Mouse (Mus musculus): ENCODE measurements around the gene Tkt. TPM values are rescaled to one million over a fixed set of nuclear protein-coding genes. Genes with fewer than 3 reads are reported as not detected.

Tkt gene
- polyA plus RNA-seq, 1 experiment from 2014 or later: 274 TPM

DNA sequence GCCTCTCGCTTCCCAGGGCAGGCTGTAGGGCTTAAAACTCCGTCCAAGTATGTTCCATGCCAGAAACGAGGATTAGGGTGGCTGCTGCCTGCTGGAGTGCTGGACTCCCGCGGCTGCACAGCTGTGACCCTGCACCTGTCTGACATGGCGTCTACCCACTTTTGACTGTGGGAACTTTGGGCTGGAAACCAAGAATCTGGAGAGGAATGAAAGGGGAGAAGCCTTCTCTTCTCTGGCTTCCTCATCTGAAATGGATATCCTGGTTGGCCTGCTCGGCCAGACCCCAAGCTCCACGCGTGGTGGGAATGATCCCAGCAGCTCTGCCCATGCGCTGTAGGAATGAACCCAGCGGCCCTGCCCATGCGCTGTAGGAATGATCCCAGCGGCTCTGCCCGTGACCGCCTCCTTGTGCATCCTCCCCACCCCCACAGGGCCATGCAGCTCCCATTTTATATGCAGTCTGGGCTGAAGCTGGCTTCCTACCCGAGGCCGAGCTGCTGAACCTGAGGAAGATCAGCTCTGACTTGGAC, 11.2 kb downstream of the Tkt start:
- peaks cover 68% of the 10 kb centered on the region for H3K36me3 ChIP-seq (replicated peaks)
- no peak overlapping the region for H3K9ac ChIP-seq
- H3K4me2 ChIP-seq: no peak overlapping the region
- no peak overlapping the region for H3K4me3 ChIP-seq (replicated peaks)
- peaks cover 12% of the 10 kb centered on the region for H3K4me1 ChIP-seq
- no peak for ATAC-seq (ENCODE audit: low FRiP score)
- no peaks in the 10 kb centered on the region for H3K27me3 ChIP-seq
- 88% methylated on average over 17 of the region's 17 CpGs for WGBS
- no peak overlapping the region for H3K27ac ChIP-seq
- H3K9me3 ChIP-seq: no peaks in the 10 kb centered on the region

DNA sequence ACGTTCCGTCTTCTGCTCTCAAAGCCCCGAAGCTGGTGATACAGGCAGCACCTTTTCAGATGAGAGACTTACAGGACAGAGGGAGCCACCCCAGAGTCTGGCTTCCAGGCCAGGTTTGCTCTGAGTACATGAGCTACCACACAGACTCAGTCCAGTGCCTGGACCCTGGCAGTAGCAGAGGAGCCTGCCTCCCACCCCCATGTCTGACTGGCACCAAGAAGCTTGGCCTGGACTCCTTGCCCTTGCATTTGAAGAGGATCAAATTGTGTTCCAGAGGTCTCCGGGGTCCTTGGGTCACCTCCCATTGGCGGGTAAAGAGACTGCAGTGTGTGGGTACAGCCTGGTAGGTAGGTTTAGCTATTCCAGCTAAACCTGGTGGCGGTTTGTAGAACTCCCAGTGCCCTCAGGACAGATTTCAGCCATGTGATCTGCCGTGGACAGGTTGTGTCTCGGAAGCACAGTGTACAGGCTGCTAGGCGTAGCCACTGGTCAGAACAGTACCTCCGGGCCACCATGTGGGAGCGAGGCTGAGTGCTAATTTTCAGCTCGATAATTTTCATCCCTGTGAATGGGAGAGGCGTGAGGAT, 12.7 kb downstream of the Tkt start:
- H3K36me3 ChIP-seq (replicated peaks): peaks cover 73% of the 10 kb centered on the region
- no peak overlapping the region for H3K9ac ChIP-seq
- peak overlapping the region; percentile 73 for H3K27ac ChIP-seq
- H3K9me3 ChIP-seq: no peaks in the 10 kb centered on the region
- 0 out of 2 replicates have a peak, but pooled peaks have one; percentile 24 for ATAC-seq (ENCODE audit: low FRiP score)
- WGBS: 94% methylated on average over 13 of the region's 13 CpGs
- no peak overlapping the region for H3K4me3 ChIP-seq (replicated peaks)
- peaks cover 12% of the 10 kb centered on the region for H3K4me1 ChIP-seq
- H3K27me3 ChIP-seq: no peaks in the 10 kb centered on the region
- no peak overlapping the region for H3K4me2 ChIP-seq

DNA sequence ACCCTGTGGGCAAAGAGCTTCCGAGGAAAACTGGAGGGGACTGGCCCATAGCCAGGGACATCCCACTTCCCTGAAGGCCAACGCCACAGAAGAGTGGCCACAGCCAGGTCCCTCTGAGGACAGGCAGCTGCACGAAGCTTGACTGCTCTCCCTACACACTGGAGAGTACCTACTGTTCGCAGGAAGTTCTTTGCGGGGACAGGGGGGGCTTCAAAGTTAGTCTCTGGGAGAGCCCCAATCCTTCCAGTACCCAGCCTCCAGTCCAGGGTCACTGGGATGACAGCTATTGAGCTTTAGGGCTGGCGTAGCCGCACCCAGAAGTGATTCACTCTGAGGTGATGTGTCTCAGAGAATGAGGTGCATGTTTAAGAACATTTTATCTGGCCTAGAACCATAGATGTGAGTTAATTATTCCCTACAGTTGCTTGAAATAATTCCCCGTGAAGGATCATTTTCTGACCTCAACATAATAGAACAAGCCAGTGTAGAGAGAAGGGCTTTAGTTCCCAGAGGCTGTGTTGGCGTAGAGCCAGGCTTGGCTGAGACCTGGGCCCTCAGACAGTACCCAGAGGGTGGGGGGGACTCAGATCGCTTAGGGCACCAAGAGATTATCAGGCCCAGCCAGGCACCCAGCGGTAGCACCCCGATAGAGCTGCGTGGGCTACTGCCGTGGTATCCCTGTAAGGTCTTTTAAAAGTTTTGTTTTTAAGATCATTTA, 13.5 kb downstream of the Tkt start:
- H3K9ac ChIP-seq: 0 out of 2 replicates have a peak overlapping the region, but pooled peaks have one; percentile 25
- peak; percentile 33; the same call in 1 of the 2 replicates for ATAC-seq (ENCODE audit: low FRiP score)
- H3K27ac ChIP-seq: peak overlapping the region; percentile 73
- H3K4me2 ChIP-seq: no peak overlapping the region
- H3K4me3 ChIP-seq (replicated peaks): no peak overlapping the region
- H3K27me3 ChIP-seq: no peaks in the 10 kb centered on the region
- peaks cover 74% of the 10 kb centered on the region for H3K36me3 ChIP-seq (replicated peaks)
- H3K4me1 ChIP-seq: peaks cover 12% of the 10 kb centered on the region
- 73% methylated on average over 14 of the region's 14 CpGs for WGBS
- H3K9me3 ChIP-seq: no peaks in the 10 kb centered on the region

DNA sequence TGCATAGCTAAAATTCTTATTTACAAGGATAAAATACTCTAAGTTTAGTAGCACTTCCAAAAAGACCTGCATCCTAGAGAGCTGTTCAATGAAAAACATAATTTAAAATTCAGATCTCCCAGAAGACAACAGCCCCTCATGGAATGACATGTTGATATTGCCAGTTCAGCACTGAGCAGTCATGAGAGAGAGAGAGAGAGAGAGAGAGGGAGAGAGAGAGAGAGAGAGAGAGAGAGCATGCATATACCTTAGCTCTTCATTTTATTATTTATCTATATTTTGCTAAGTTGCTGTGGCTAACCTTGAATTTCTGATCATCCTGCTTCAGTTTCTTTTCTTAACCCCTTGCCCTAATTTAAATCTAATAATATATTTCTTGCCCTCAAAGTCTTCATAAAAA, 14.2 kb downstream of the Tkt start:
- no peaks in the 10 kb centered on the region for H3K27me3 ChIP-seq
- H3K4me2 ChIP-seq: no peak overlapping the region
- H3K27ac ChIP-seq: no peak overlapping the region
- no peak overlapping the region for H3K4me3 ChIP-seq (replicated peaks)
- H3K9ac ChIP-seq: no peak overlapping the region
- H3K9me3 ChIP-seq: no peaks in the 10 kb centered on the region
- H3K4me1 ChIP-seq: peaks cover 12% of the 10 kb centered on the region
- ATAC-seq (ENCODE audit: low FRiP score): no peak
- peaks cover 79% of the 10 kb centered on the region for H3K36me3 ChIP-seq (replicated peaks)

DNA sequence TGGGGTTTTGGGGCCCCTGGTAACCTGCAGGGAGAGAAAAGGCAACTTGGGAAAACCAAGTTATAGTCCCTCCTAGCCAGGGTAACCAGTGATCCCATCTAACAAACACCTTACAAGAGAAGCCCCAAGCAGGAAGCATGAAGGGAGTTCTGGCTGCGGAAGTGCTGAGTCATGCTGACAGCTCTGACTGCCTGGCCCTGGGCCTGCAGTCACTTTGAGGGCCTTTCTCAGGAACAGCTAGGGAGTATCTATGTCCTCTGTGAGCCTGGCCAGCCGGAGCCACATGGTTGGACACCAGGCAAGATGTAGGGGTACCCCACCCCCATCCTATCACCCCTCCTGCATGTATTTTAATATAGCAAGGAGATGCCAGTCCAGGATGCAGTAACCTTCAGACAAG, 16.3 kb downstream of the Tkt start:
- Histone ChIP-seq H3K36me3 (replicated peaks) (peaks cover 80% of the 10 kb centered on the region), H3K9me3 (no peaks in the 10 kb centered on the region), H3K27me3 (no peaks in the 10 kb centered on the region), H3K9ac (no peak overlapping the region), H3K4me1 (peaks cover 12% of the 10 kb centered on the region), H3K4me3 (replicated peaks) (no peak overlapping the region), H3K27ac (no peak overlapping the region), H3K4me2 (no peak overlapping the region)
- no peak for ATAC-seq (ENCODE audit: low FRiP score)
- 100% methylated on average over 2 of the region's 2 CpGs for WGBS

DNA sequence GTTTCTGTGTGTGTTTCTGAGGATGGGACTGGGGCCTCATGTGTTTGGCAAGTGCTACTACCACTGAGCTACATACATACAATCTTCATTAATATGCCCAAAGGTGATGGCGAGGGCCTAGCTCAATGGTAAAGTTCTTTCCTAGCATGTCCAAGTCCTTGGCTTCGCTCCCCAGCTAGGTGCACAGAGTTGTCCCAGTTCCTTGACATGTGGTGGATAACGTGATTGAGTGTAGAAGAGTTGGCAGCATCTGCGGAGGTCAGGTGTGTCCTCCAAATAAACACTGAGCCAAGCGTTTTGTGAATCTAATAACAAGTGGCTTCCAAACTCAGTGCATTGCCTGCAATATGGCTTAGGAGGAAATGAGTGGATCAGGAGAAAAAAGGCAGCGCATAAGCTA, 18.2 kb downstream of the Tkt start:
- 94% methylated on average over 6 of the region's 6 CpGs for WGBS
- peaks cover 6% of the 10 kb centered on the region for H3K4me1 ChIP-seq
- no peak overlapping the region for H3K4me2 ChIP-seq
- peaks cover 79% of the 10 kb centered on the region for H3K36me3 ChIP-seq (replicated peaks)
- no peak for ATAC-seq (ENCODE audit: low FRiP score)
- no peak overlapping the region for H3K27ac ChIP-seq
- no peak overlapping the region for H3K9ac ChIP-seq
- no peaks in the 10 kb centered on the region for H3K27me3 ChIP-seq
- no peak overlapping the region for H3K4me3 ChIP-seq (replicated peaks)
- no peaks in the 10 kb centered on the region for H3K9me3 ChIP-seq

DNA sequence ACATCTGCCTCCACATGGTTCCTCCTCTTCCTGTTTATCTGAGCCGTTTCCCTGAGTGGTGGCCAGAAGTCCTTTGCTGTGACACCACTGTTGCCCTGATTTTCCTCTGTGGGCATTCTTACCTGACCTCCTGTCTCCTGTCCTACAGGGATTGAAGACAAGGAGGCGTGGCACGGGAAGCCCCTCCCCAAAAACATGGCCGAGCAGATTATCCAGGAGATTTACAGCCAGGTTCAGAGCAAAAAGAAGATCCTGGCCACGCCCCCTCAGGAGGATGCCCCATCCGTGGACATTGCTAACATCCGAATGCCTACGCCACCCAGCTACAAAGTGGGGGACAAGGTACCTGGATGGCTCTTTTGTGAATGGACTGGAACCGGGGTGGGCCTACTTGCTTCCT, 19.9 kb downstream of the Tkt start:
- H3K9ac ChIP-seq: no peak overlapping the region
- peaks cover 89% of the 10 kb centered on the region for H3K36me3 ChIP-seq (replicated peaks)
- no peak overlapping the region for H3K4me3 ChIP-seq (replicated peaks)
- no peak overlapping the region for H3K27ac ChIP-seq
- WGBS: 89% methylated on average over 9 of the region's 9 CpGs
- no peak overlapping the region for H3K4me2 ChIP-seq
- no peaks in the 10 kb centered on the region for H3K27me3 ChIP-seq
- no peaks in the 10 kb centered on the region for H3K9me3 ChIP-seq
- ATAC-seq (ENCODE audit: low FRiP score): no peak
- H3K4me1 ChIP-seq: no peaks in the 10 kb centered on the region

DNA sequence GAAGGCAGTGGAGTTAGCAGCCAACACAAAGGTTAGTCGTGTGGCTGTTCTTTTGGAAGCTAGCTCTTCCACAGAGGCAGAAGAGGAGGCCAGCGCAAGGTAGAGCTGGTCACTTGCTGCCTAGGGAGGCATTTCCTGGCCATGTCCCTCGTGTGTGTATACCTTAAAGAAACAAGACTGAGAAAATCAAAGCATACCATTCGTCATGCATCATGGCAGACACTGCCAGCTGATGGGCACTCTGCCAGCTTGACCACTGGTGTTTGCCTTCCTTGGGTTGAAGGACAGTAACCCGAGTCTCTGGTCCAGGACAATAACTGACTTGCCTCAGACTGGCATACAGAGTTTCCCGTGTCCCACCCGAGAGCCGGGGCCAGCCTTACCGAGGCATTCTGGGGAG, 22.1 kb downstream of the Tkt start:
- WGBS: 93% methylated on average over 9 of the region's 9 CpGs
- H3K4me2 ChIP-seq: no peak overlapping the region
- no peak for ATAC-seq (ENCODE audit: low FRiP score)
- no peaks in the 10 kb centered on the region for H3K27me3 ChIP-seq
- no peak overlapping the region for H3K4me3 ChIP-seq (replicated peaks)
- peaks cover 96% of the 10 kb centered on the region for H3K36me3 ChIP-seq (replicated peaks)
- H3K9ac ChIP-seq: no peak overlapping the region
- H3K27ac ChIP-seq: no peak overlapping the region
- no peaks in the 10 kb centered on the region for H3K4me1 ChIP-seq
- no peaks in the 10 kb centered on the region for H3K9me3 ChIP-seq

DNA sequence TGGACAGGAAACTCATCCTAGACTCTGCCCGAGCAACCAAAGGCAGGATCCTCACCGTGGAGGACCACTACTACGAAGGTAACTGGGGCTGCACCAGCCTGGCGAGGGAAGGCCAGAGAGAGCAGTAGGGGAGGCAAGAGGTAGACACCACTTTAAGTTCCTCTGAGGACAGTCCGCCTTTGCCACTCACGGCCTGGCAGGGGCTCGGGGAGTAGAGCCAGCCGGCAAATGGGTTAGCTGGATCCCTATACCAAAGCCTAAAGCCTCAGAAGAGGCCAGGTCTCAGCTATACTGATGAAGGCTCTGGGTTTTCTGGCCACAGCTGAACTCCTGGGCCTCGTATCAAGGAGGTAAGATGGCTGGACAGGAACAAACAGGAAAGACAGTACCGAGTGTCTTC, 24.1 kb downstream of the Tkt start:
- ATAC-seq (ENCODE audit: low FRiP score): no peak
- Histone ChIP-seq H3K9ac (no peak overlapping the region), H3K27ac (no peak overlapping the region), H3K4me1 (no peaks in the 10 kb centered on the region), H3K9me3 (no peaks in the 10 kb centered on the region), H3K4me2 (no peak overlapping the region), H3K36me3 (replicated peaks) (peaks cover 89% of the 10 kb centered on the region), H3K4me3 (replicated peaks) (no peak overlapping the region), H3K27me3 (no peaks in the 10 kb centered on the region)
- WGBS: 91% methylated on average over 10 of the region's 10 CpGs

DNA sequence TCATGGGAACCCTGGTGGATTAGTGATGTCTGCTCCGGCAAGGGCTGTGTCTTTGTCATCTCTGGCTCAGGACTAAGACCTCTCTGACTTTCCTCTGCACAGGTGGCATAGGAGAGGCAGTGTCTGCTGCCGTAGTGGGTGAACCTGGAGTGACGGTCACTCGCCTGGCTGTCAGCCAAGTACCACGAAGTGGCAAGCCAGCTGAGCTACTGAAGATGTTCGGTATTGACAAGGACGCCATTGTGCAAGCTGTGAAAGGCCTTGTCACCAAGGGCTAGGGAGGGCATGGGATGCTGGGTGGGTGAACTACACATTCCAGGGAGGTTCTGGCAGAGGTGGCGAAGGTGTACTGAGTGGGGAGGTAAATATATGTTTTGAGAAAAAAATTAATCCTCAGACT, 25.1 kb downstream of the Tkt start:
- Histone ChIP-seq H3K9ac (no peak overlapping the region), H3K9me3 (no peaks in the 10 kb centered on the region), H3K4me3 (replicated peaks) (no peak overlapping the region), H3K27me3 (no peaks in the 10 kb centered on the region), H3K36me3 (replicated peaks) (peaks cover 81% of the 10 kb centered on the region), H3K4me2 (no peak overlapping the region), H3K4me1 (no peaks in the 10 kb centered on the region), H3K27ac (no peak overlapping the region)
- no peak for ATAC-seq (ENCODE audit: low FRiP score)
- 83% methylated on average over 8 of the region's 8 CpGs for WGBS

DNA sequence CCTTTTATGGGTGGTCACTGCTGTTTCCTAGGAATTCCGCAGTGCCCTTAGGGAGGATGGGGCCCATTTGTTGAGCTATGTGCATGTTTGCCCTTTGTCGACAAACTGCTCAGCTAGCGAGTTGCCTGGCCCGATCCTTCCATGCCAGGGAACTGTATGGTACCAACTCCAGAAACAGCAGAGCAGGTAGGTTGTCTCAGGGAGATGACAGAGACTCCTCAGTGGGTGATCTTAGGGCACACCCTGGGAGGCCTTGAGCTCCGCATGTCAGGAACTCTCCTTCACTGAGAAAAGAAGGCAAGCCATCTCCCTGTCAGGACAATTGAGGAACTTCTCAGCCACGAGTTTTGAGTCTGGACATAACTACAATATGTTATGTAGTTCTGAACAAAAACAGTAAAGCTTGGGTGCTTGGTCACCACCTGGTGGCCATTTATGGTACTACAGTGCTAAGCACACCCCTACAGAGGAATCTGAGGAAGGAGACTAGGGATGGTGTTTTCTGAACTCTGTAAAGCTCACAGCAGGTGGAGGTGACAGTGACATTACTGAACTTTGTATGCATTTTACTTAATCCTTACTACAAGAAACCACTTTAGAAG, 25.9 kb downstream of the Tkt start:
- no peak overlapping the region for H3K4me3 ChIP-seq (replicated peaks)
- H3K4me1 ChIP-seq: no peaks in the 10 kb centered on the region
- 0 out of 2 replicates have a peak overlapping the region, but pooled peaks have one; percentile 42 for H3K27ac ChIP-seq
- ATAC-seq (ENCODE audit: low FRiP score): peak; percentile 65; the same call in 1 of the 2 replicates
- peaks cover 72% of the 10 kb centered on the region for H3K36me3 ChIP-seq (replicated peaks)
- H3K9me3 ChIP-seq: no peaks in the 10 kb centered on the region
- no peak overlapping the region for H3K4me2 ChIP-seq
- 76% methylated on average over 6 of the region's 6 CpGs for WGBS
- H3K9ac ChIP-seq: no peak overlapping the region
- H3K27me3 ChIP-seq: no peaks in the 10 kb centered on the region

DNA sequence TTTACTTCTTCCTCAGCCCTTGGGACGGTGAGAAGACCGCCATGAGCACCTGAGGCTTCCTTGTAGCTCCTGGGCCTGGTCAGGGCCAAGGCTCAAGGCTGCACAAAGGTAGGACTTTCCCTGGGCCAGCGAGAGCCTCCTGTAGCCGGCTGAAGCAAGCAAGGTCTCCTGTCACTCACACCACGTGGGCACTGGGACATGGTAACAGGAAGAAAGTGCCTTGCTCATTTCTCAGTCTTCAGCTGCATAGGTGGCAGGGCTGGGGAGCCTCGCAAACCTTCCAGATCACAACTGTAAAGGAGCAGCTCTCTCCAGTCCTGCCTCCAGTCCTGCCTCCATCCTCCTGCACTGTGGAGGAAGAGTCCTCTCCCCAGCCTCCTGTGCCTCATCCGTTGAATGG, 27.6 kb downstream of the Tkt start:
- no peak for ATAC-seq (ENCODE audit: low FRiP score)
- Histone ChIP-seq H3K27me3 (no peaks in the 10 kb centered on the region), H3K4me1 (peaks cover 4% of the 10 kb centered on the region; the same call in 1 of the 2 replicates), H3K4me3 (replicated peaks) (no peak overlapping the region), H3K9me3 (no peaks in the 10 kb centered on the region), H3K36me3 (replicated peaks) (peaks cover 57% of the 10 kb centered on the region), H3K4me2 (no peak overlapping the region), H3K9ac (no peak overlapping the region), H3K27ac (no peak overlapping the region)
- WGBS: 83% methylated on average over 7 of the region's 7 CpGs
